Mouse (Mus musculus) bone marrow macrophage, adult 2 months (primary cell): ENCODE data around the gene Mctp2.

ENCODE experiments used
- CTCF ChIP-seq: IDR thresholded peaks from 2 replicates; pipeline ENCODE4 v1.5.1; 2012; ENCODE audit warnings: low read depth, mild to moderate bottlenecking, low read length, moderate library complexity
- POLR2A ChIP-seq: IDR thresholded peaks from 2 replicates; pipeline ENCODE4 v1.6.1; 2012; ENCODE audit warnings: mild to moderate bottlenecking, low read depth, low read length, borderline replicate concordance

GRCm38 (mm10) chr7:72100683-72101082, 205.7 kb downstream of the Mctp2 start:
- TF ChIP-seq POLR2A, result no peak
- no peak for TF ChIP-seq CTCF
